Mouse (Mus musculus): ENCODE measurements around the gene Aig1. TPM values are rescaled to one million over a fixed set of nuclear protein-coding genes. Genes with fewer than 3 reads are reported as not detected.

Aig1 gene
- polyA plus RNA-seq, 1 experiment from 2014 or later = 37.5 TPM

DNA sequence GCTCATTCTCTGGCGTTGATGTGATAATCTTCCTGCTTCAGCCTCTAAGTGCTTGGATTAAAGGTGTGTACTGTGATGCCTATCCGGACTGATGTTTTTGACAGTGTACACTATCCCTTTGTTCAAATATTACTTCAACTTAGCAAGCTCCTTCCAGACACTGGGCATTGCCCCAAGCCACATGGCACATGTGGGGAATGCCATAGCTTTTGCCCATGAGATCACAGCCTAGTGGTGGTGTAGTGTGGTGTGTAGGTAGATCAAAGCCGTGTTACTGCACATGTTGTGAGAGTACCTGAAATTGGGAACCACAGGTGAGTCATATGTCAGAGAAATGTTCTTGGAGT lies 193.8 kb downstream of the Aig1 start:
- DNase-seq (ENCODE audit: low spot score) (no peak), ATAC-seq (ENCODE audit: low FRiP score) (no peak)
- Histone ChIP-seq H3K9ac (ENCODE audit: low read depth, low read length) (no peak overlapping the region), H3K27me3 (ENCODE audit: control insufficient read depth, insufficient read depth, low read length) (no peaks in the 10 kb centered on the region), H3K36me3 (ENCODE audit: control insufficient read depth, insufficient read depth, low read length) (no peaks in the 10 kb centered on the region), H3K4me2 (replicated peaks; ENCODE audit: low read depth, low read length) (no peak overlapping the region), H3K27ac (ENCODE audit: low read depth, low read length) (no peak overlapping the region), H3K4me1 (replicated peaks; ENCODE audit: control insufficient read depth, insufficient read depth, low read length) (no peaks in the 10 kb centered on the region), H3K4me3 (ENCODE audit: low read depth, low read length) (no peak overlapping the region), H3K9me3 (ENCODE audit: control insufficient read depth, low read length) (no peaks in the 10 kb centered on the region)
- WGBS = 72% methylated on average over 3 of the region's 3 CpGs

DNA sequence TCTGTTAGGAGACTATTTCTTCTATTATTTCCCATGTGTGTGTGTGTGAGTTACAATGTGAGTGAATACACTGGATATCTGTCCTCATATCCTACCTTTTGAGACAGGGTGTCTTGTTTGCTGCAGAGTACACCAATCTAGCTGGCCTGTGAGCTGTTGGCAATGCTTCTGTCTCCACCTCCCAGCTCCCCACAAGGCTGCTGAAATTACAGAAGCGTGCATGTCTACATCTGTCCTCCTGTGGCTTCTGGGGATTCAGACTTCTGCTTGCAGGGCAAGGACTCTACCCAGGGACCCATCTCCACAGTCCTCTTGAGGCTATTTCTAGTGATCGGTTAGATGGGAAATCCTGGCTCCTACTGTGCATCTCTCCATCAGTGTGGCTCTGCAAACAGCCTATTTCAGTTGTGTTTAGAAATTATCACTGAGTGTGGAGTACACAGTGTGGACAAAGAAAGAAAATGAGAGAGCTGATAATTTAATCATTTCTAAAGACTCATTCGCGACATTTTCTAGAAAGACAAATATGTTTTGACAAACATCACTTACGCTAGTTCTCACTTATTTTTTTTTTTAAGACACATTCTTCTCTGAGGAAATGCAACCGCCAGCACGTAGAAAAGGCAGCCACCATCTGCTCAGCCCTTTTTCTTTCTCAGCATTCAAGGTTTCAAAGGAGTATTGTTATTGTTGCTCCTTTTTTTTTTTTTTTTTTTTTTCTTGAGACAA lies 194.3 kb downstream of the Aig1 start:
- Histone ChIP-seq H3K4me3 (ENCODE audit: low read depth, low read length) (no peak overlapping the region), H3K27me3 (ENCODE audit: control insufficient read depth, insufficient read depth, low read length) (no peaks in the 10 kb centered on the region), H3K36me3 (ENCODE audit: control insufficient read depth, insufficient read depth, low read length) (no peaks in the 10 kb centered on the region), H3K4me2 (replicated peaks; ENCODE audit: low read depth, low read length) (no peak overlapping the region), H3K27ac (ENCODE audit: low read depth, low read length) (no peak overlapping the region), H3K4me1 (replicated peaks; ENCODE audit: control insufficient read depth, insufficient read depth, low read length) (no peaks in the 10 kb centered on the region), H3K9me3 (ENCODE audit: control insufficient read depth, low read length) (no peaks in the 10 kb centered on the region), H3K9ac (ENCODE audit: low read depth, low read length) (no peak overlapping the region)
- 77% methylated on average over 7 of the region's 7 CpGs for WGBS
- ATAC-seq (ENCODE audit: low FRiP score) (no peak), DNase-seq (ENCODE audit: low spot score) (no peak)

DNA sequence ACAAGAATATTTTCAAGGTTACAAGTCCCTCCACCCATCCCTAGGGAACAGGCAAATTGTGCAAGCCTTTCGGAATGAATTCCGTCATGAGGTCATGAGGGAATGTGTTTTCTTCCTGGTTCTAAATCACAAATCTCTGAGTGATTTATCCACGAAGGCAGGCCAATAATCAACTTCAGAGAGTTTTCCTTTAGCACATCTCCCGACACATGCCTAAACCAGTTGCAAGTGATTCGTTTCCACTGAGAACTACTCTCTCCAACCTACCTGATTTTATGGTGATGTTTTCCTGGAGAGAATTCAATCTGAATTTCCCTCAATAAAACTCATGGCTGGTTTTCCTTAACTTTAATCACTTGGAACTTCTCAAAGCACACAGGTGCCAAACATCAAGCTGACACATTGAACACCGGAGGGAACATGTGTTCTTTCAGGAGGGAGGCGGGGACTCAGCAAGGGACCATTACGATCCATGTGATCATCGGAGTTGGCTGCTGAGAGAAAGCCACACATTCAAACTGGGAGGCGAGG lies 201.5 kb downstream of the Aig1 start:
- Histone ChIP-seq H3K9me3 (ENCODE audit: control insufficient read depth, low read length) (no peaks in the 10 kb centered on the region), H3K36me3 (ENCODE audit: control insufficient read depth, insufficient read depth, low read length) (no peaks in the 10 kb centered on the region), H3K9ac (ENCODE audit: low read depth, low read length) (no peak overlapping the region), H3K4me3 (ENCODE audit: low read depth, low read length) (no peak overlapping the region), H3K27ac (ENCODE audit: low read depth, low read length) (no peak overlapping the region), H3K4me2 (replicated peaks; ENCODE audit: low read depth, low read length) (no peak overlapping the region), H3K27me3 (ENCODE audit: control insufficient read depth, insufficient read depth, low read length) (no peaks in the 10 kb centered on the region), H3K4me1 (replicated peaks; ENCODE audit: control insufficient read depth, insufficient read depth, low read length) (no peaks in the 10 kb centered on the region)
- DNase-seq (ENCODE audit: low spot score) (no peak), ATAC-seq (ENCODE audit: low FRiP score) (no peak)
- WGBS = 82% methylated on average over 10 of the region's 10 CpGs

DNA sequence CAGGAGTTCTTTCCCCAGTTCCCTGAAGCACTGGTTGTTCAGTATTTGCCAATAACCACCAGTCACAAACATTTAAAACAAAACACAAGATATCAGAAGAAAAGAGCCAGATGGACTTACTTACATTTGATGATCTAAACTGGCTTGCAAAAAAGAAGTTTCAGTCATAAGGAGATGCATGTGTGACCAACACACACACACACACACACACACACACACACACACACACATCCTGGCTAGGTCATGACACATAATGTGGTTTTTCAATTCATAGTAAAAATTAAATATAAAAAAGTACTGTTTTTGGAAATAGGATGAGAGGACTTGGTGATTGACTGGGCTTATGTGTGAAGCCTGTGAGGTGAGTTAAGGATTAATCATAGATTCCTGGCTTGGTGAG lies 205.3 kb downstream of the Aig1 start:
- Histone ChIP-seq H3K9me3 (ENCODE audit: control insufficient read depth, low read length) (no peaks in the 10 kb centered on the region), H3K27ac (ENCODE audit: low read depth, low read length) (no peak overlapping the region), H3K4me1 (replicated peaks; ENCODE audit: control insufficient read depth, insufficient read depth, low read length) (no peaks in the 10 kb centered on the region), H3K27me3 (ENCODE audit: control insufficient read depth, insufficient read depth, low read length) (no peaks in the 10 kb centered on the region), H3K4me2 (replicated peaks; ENCODE audit: low read depth, low read length) (no peak overlapping the region), H3K4me3 (ENCODE audit: low read depth, low read length) (no peak overlapping the region), H3K36me3 (ENCODE audit: control insufficient read depth, insufficient read depth, low read length) (no peaks in the 10 kb centered on the region), H3K9ac (ENCODE audit: low read depth, low read length) (no peak overlapping the region)
- DNase-seq (ENCODE audit: low spot score) = no peak
- ATAC-seq (ENCODE audit: low FRiP score) = no peak

DNA sequence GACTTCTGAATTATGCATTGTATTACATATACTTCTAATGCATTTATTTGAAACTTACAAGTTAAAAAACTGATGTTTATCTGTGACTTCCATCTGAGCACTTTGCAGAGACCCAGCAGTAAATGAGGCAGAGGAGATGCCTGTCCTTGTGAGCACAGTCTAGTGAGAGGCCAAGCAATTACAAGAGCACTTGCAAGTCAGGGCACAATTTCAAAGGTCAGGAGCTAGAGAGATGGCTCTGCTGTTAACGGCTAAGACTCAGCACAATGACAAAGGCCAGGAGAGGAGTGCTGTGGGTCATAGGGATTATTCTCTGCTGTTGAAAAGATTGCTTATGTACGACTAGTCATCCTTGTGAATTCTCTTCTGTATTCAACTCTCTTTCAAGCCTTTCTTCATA lies 209.0 kb downstream of the Aig1 start:
- 34% methylated on average over 2 of the region's 2 CpGs for WGBS
- no peak overlapping the region for H3K27ac ChIP-seq (ENCODE audit: low read depth, low read length)

DNA sequence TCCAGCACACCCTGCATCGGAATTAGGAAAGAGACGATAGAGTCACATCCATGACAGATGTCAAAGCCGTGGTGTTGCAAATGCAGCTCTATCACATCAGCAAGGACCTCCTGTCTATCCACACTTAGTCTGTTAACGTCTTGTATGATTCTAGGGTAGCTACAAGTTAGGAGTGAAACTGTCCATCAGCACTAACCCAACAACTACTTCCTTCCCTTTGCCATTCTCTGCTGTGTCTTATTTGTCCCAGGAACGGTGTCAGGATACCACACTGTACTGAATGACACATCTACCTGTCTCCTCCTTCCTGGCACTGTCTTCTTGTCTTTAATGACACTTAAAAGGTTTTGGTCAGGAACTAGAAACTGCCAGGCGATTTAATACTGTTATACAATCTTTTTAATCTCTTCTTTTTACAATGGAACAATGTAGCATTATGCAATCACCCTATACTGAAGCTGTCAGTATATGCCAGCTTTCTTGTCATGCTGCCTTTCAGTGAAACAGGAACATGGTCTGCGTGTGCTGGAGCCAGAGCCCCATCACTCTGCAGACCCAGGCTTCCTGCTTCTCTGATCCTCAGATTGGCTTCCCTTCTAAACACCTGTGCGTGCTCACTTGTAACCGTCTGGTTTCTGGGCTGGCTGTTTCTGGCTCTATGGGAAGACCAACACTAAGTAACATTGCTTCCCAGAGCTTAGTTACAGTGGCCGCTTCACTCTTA lies 214.9 kb downstream of the Aig1 start:
- H3K4me3 ChIP-seq (ENCODE audit: low read depth, low read length) = no peak overlapping the region
- H3K9me3 ChIP-seq (ENCODE audit: control insufficient read depth, low read length) = no peaks in the 10 kb centered on the region
- H3K27me3 ChIP-seq (ENCODE audit: control insufficient read depth, insufficient read depth, low read length) = no peaks in the 10 kb centered on the region
- no peak for ATAC-seq (ENCODE audit: low FRiP score)
- WGBS = 88% methylated on average over 10 of the region's 10 CpGs
- no peak overlapping the region for H3K9ac ChIP-seq (ENCODE audit: low read depth, low read length)
- no peaks in the 10 kb centered on the region for H3K4me1 ChIP-seq (replicated peaks; ENCODE audit: control insufficient read depth, insufficient read depth, low read length)
- no peak for DNase-seq (ENCODE audit: low spot score)
- no peaks in the 10 kb centered on the region for H3K36me3 ChIP-seq (ENCODE audit: control insufficient read depth, insufficient read depth, low read length)
- H3K4me2 ChIP-seq (replicated peaks; ENCODE audit: low read depth, low read length) = no peak overlapping the region
- H3K27ac ChIP-seq (ENCODE audit: low read depth, low read length) = no peak overlapping the region

More for the DNA sequence above, 209.0 kb downstream of the Aig1 start:
- Histone ChIP-seq H3K9me3 (ENCODE audit: control insufficient read depth, low read length) (no peaks in the 10 kb centered on the region), H3K36me3 (ENCODE audit: control insufficient read depth, insufficient read depth, low read length) (no peaks in the 10 kb centered on the region), H3K9ac (ENCODE audit: low read depth, low read length) (no peak overlapping the region), H3K4me2 (replicated peaks; ENCODE audit: low read depth, low read length) (no peak overlapping the region), H3K4me1 (replicated peaks; ENCODE audit: control insufficient read depth, insufficient read depth, low read length) (no peaks in the 10 kb centered on the region), H3K4me3 (ENCODE audit: low read depth, low read length) (no peak overlapping the region), H3K27me3 (ENCODE audit: control insufficient read depth, insufficient read depth, low read length) (no peaks in the 10 kb centered on the region)
- DNase-seq (ENCODE audit: low spot score) = no peak
- no peak for ATAC-seq (ENCODE audit: low FRiP score)

GRCm38 (mm10) chr10:13653326-13653725 lies 215.5 kb downstream of the Aig1 start:
- DNase-seq (ENCODE audit: low spot score) (no peak), ATAC-seq (ENCODE audit: low FRiP score) (no peak)
- WGBS = 90% methylated on average over 7 of the region's 7 CpGs
- Histone ChIP-seq H3K9me3 (ENCODE audit: control insufficient read depth, low read length) (no peaks in the 10 kb centered on the region), H3K36me3 (ENCODE audit: control insufficient read depth, insufficient read depth, low read length) (no peaks in the 10 kb centered on the region), H3K27me3 (ENCODE audit: control insufficient read depth, insufficient read depth, low read length) (no peaks in the 10 kb centered on the region), H3K4me1 (replicated peaks; ENCODE audit: control insufficient read depth, insufficient read depth, low read length) (no peaks in the 10 kb centered on the region), H3K27ac (ENCODE audit: low read depth, low read length) (no peak overlapping the region), H3K4me3 (ENCODE audit: low read depth, low read length) (no peak overlapping the region), H3K9ac (ENCODE audit: low read depth, low read length) (no peak overlapping the region), H3K4me2 (replicated peaks; ENCODE audit: low read depth, low read length) (no peak overlapping the region)

DNA sequence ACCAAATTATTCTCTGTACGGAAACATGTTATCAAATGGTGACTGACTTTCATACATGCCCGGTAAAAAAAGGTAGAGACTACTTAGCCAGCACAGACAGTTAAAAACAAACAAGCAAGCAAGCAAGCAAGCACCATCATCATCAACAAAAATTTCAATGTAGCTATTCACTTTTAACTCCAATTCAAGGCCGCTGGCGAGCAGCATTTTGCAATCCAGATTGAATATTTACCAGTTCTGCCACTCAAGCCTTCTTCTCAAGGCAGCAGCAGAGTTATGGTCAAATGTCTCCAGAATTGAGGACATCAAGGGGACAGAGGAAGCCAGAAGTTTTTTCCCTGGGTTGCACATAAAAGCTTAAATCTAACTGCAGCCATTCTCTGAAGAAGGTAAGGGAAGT lies 216.7 kb downstream of the Aig1 start:
- no peak overlapping the region for H3K9ac ChIP-seq (ENCODE audit: low read depth, low read length)
- no peak for ATAC-seq (ENCODE audit: low FRiP score)
- no peak overlapping the region for H3K27ac ChIP-seq (ENCODE audit: low read depth, low read length)
- no peaks in the 10 kb centered on the region for H3K27me3 ChIP-seq (ENCODE audit: control insufficient read depth, insufficient read depth, low read length)
- H3K4me1 ChIP-seq (replicated peaks; ENCODE audit: control insufficient read depth, insufficient read depth, low read length) = no peaks in the 10 kb centered on the region
- H3K4me3 ChIP-seq (ENCODE audit: low read depth, low read length) = no peak overlapping the region
- no peak overlapping the region for H3K4me2 ChIP-seq (replicated peaks; ENCODE audit: low read depth, low read length)
- H3K36me3 ChIP-seq (ENCODE audit: control insufficient read depth, insufficient read depth, low read length) = no peaks in the 10 kb centered on the region
- DNase-seq (ENCODE audit: low spot score) = no peak
- no peaks in the 10 kb centered on the region for H3K9me3 ChIP-seq (ENCODE audit: control insufficient read depth, low read length)
- WGBS = 94% methylated on average over 4 of the region's 4 CpGs

- DNase-seq (ENCODE audit: low spot score) (no peak), ATAC-seq (ENCODE audit: low FRiP score) (no peak)
- no peaks in the 10 kb centered on the region for H3K9me3 ChIP-seq (ENCODE audit: control insufficient read depth, low read length)
- H3K4me1 ChIP-seq (replicated peaks; ENCODE audit: control insufficient read depth, insufficient read depth, low read length) = no peaks in the 10 kb centered on the region
- H3K4me3 ChIP-seq (ENCODE audit: low read depth, low read length) = no peak overlapping the region
- no peaks in the 10 kb centered on the region for H3K27me3 ChIP-seq (ENCODE audit: control insufficient read depth, insufficient read depth, low read length)
- 20% methylated on average over 7 of the region's 7 CpGs for WGBS
- H3K27ac ChIP-seq (ENCODE audit: low read depth, low read length) = no peak overlapping the region
- H3K36me3 ChIP-seq (ENCODE audit: control insufficient read depth, insufficient read depth, low read length) = no peaks in the 10 kb centered on the region
- no peak overlapping the region for H3K9ac ChIP-seq (ENCODE audit: low read depth, low read length)
- H3K4me2 ChIP-seq (replicated peaks; ENCODE audit: low read depth, low read length) = no peak overlapping the region
Measured at GRCm38 (mm10) chr10:13641750-13642149, 227.0 kb downstream of the Aig1 start.
